Mouse (Mus musculus) hindbrain, embryonic 14.5 days (tissue): ENCODE measurements around the gene Slc38a3. TPM values are rescaled to one million over a fixed set of nuclear protein-coding genes. Genes with fewer than 3 reads are reported as not detected.

Source experiments
- ATAC-seq: fragments of 200-750 bp; cut with Nextera tagmentation; 2 replicates; pipeline ENCODE4 v1.8.0; 2017; ENCODE audit warnings: moderate number of reproducible peaks, mild to moderate bottlenecking, moderate TSS enrichment, moderate library complexity; ENCODE audit not compliant: low FRiP score
- DNase-seq: peaks from one replicate; pipeline ENCODE4 v3.0.0-alpha.2; 2015; ENCODE audit warnings: low spot score
- H3K27ac ChIP-seq: fragments of 300-500 bp; sonication (generic); 2 replicates; pipeline ENCODE4 v1.5.1; 2014; ENCODE audit warnings: mild to moderate bottlenecking, moderate library complexity
- H3K27me3 ChIP-seq: fragments of 300-500 bp; sonication (generic); 2 replicates; pipeline ENCODE4 v1.6.1; 2014; ENCODE audit warnings: mild to moderate bottlenecking, low read length, mixed read lengths; ENCODE audit not compliant: control insufficient read depth, insufficient read depth
- H3K36me3 ChIP-seq: fragments of 300-500 bp; sonication (generic); replicated peaks from 2 replicates; pipeline ENCODE4 v1.6.1; 2014; ENCODE audit not compliant: control insufficient read depth, insufficient read depth
- H3K4me1 ChIP-seq: fragments of 300-500 bp; sonication (generic); replicated peaks from 2 replicates; pipeline ENCODE4 v1.6.1; 2014; ENCODE audit warnings: antibody characterized with exemption, low read length, mixed read lengths; ENCODE audit not compliant: control insufficient read depth, insufficient read depth
- H3K4me2 ChIP-seq: fragments of 300-500 bp; sonication (generic); replicated peaks from 2 replicates; pipeline ENCODE4 v1.6.1; 2014; ENCODE audit warnings: mild to moderate bottlenecking, moderate library complexity
- H3K4me3 ChIP-seq: fragments of 300-500 bp; sonication (generic); replicated peaks from 2 replicates; pipeline ENCODE4 v1.5.1; 2014; ENCODE audit warnings: mild to moderate bottlenecking, low read length
- H3K9ac ChIP-seq: fragments of 300-500 bp; sonication (generic); 2 replicates; pipeline ENCODE4 v1.6.1; 2014
- H3K9me3 ChIP-seq: fragments of 300-500 bp; sonication (generic); 2 replicates; pipeline ENCODE4 v1.6.1; 2016; ENCODE audit warnings: low read length; ENCODE audit not compliant: control insufficient read depth
- WGBS: fragments of 180-500 bp; shearing (Covaris S2); extraction: QIAGEN DNeasy Blood & Tissue Kit; methylation state at CpG from one replicate; pipeline ENCODE4 v1.1.7; 2014; 5-methylcytosine and 5-hydroxymethylcytosine counted together
- polyA plus RNA-seq: library from polyadenylated mRNA; unstranded; fragments of >200 nt; fragmentation: Nextera tagmentation; extraction: Ambion mirVana; gene quantifications from 2 replicates; pipeline ENCODE4 v1.2.1, GENCODE M21; 2014

Slc38a3 gene
- polyA plus RNA-seq, 1 experiment from 2014 or later: 48.3 TPM

- 0 out of 2 replicates have a peak overlapping the region, but pooled peaks have one; percentile 13 for H3K9ac ChIP-seq
- ATAC-seq (no peak), DNase-seq (no peak)
- H3K4me1 ChIP-seq: peaks cover 59% of the 10 kb centered on the region
- no peak overlapping the region for H3K4me3 ChIP-seq
- 26% methylated on average over 9 of the region's 9 CpGs for WGBS
- no peaks in the 10 kb centered on the region for H3K9me3 ChIP-seq
- peaks cover 8% of the 10 kb centered on the region for H3K36me3 ChIP-seq
- H3K27ac ChIP-seq: no peak overlapping the region
- H3K4me2 ChIP-seq: no peak overlapping the region
- H3K27me3 ChIP-seq: no peaks in the 10 kb centered on the region
Observed at GRCm38 (mm10) chr9:107696845-107697610, 27.7 kb upstream of the Slc38a3 start.

GRCm38 (mm10) chr9:107696106-107696479 lies 26.8 kb upstream of the Slc38a3 start:
- Histone ChIP-seq H3K27ac (no peak overlapping the region), H3K9me3 (no peaks in the 10 kb centered on the region), H3K4me2 (no peak overlapping the region), H3K4me3 (no peak overlapping the region), H3K9ac (no peak overlapping the region), H3K27me3 (no peaks in the 10 kb centered on the region), H3K4me1 (peaks cover 55% of the 10 kb centered on the region), H3K36me3 (peaks cover 17% of the 10 kb centered on the region)
- WGBS: 33% methylated on average over 6 of the region's 6 CpGs
- ATAC-seq: no peak
- no peak for DNase-seq

DNA sequence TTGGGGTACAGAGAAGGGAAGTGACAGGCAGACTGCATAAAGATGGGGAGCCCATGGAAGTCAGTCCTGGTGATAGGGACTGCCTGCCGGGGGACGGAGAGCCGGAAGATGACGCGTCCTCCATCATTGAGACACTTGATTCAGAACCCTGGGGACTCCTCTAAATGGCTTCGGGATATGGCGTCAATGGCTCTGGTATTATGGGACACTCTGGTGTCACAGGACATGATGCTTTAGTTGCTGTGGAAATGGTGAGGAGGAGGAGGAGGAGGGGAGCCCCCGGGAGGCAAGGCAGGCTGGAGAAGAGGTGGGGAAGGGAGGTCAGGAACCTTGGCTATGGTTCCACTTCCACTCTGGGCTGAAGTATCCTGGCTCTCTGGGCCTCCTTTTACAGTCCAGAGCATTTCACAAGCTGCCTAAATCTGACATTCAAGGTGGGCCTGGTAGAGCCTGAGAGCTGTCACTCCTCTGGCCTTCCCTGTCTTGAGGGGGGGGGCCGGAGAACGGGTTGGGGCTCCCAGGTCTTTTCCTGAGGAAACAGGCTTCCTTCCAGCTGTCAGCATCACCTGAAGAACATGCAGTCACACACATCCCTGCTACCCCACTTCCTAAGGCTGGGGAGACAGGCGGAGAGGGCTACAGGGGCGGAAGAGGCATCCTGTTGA lies 26.2 kb upstream of the Slc38a3 start:
- Histone ChIP-seq H3K36me3 (peaks cover 22% of the 10 kb centered on the region), H3K9ac (no peak overlapping the region; the same call in 1 of the 2 replicates), H3K4me3 (no peak overlapping the region), H3K9me3 (no peaks in the 10 kb centered on the region), H3K27me3 (no peaks in the 10 kb centered on the region), H3K4me2 (no peak overlapping the region), H3K4me1 (peaks cover 50% of the 10 kb centered on the region), H3K27ac (no peak overlapping the region)
- DNase-seq (no peak), ATAC-seq (no peak)
- WGBS: 65% methylated on average over 12 of the region's 12 CpGs

- H3K9ac ChIP-seq: no peak overlapping the region
- H3K27me3 ChIP-seq: no peaks in the 10 kb centered on the region
- H3K4me1 ChIP-seq: peaks cover 40% of the 10 kb centered on the region
- H3K4me2 ChIP-seq: no peak overlapping the region
- no peaks in the 10 kb centered on the region for H3K9me3 ChIP-seq
- DNase-seq (no peak), ATAC-seq (no peak)
- no peak overlapping the region for H3K27ac ChIP-seq
- H3K36me3 ChIP-seq: peaks cover 27% of the 10 kb centered on the region
- no peak overlapping the region for H3K4me3 ChIP-seq
- WGBS: 85% methylated on average over 7 of the region's 7 CpGs
Observed at GRCm38 (mm10) chr9:107694627-107695026, 25.3 kb upstream of the Slc38a3 start.

DNA sequence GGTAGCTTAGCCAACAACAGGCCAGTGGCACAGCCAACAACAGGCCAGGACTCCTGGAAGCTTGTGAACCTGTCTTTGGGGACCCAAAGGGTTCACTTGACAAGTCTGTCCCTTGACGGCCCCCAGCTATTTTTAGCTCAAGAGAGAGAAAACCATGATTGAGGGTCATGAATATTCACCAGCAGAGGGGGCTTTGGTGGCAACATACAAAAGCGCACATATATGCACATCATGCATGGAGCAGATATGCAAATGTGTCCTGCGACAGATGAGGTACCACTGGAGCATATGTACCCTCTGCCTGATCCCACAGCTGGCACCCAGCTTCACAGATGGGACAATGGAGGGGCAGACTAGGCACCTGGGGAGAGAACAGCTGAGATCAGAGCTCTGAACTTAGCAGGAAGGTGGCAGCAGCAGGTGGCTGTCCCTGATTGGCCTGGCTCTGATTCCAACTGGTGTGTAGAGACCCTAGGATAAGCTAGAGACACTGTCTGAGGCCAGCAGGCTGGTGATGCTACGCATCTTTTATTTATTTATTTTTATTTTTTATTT lies 24.2 kb upstream of the Slc38a3 start:
- H3K36me3 ChIP-seq: peaks cover 39% of the 10 kb centered on the region
- DNase-seq (no peak), ATAC-seq (no peak)
- WGBS: 46% methylated on average over 4 of the region's 4 CpGs
- no peak overlapping the region for H3K27ac ChIP-seq
- no peaks in the 10 kb centered on the region for H3K9me3 ChIP-seq
- H3K4me3 ChIP-seq: no peak overlapping the region
- H3K4me2 ChIP-seq: no peak overlapping the region
- H3K4me1 ChIP-seq: peaks cover 29% of the 10 kb centered on the region
- no peaks in the 10 kb centered on the region for H3K27me3 ChIP-seq
- no peak overlapping the region for H3K9ac ChIP-seq

GRCm38 (mm10) chr9:107692785-107693184 lies 23.5 kb upstream of the Slc38a3 start:
- ATAC-seq (no peak; the same call in 1 of the 2 replicates), DNase-seq (no peak)
- Histone ChIP-seq H3K36me3 (peaks cover 46% of the 10 kb centered on the region), H3K4me2 (no peak overlapping the region), H3K4me1 (peaks cover 22% of the 10 kb centered on the region), H3K27me3 (no peaks in the 10 kb centered on the region), H3K4me3 (no peak overlapping the region), H3K9ac (no peak overlapping the region), H3K27ac (no peak overlapping the region), H3K9me3 (no peaks in the 10 kb centered on the region)
- 76% methylated on average over 5 of the region's 5 CpGs for WGBS

- peaks cover 60% of the 10 kb centered on the region for H3K36me3 ChIP-seq
- ATAC-seq: no peak
- 82% methylated on average over 8 of the region's 8 CpGs for WGBS
Observed at GRCm38 (mm10) chr9:107690391-107690790, 21.1 kb upstream of the Slc38a3 start.

DNA sequence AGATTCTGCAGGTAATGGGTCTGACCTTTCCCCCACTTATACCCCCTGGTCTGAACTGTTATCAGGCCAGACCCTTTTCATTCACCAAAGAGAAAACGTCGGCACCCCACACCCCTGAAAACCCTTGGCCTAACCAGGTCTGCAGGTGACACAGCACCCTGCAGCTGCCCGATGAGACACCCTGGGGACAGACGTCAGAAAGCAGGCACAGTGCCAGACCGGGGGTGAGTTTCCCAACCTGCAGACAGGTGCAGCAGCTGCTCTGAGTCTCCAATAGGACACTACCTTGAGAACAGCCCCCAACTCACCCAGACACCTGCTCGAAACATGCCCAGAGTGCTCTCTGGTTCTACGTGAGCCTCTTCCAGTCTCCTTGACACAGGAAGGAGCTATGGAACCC lies 19.6 kb upstream of the Slc38a3 start:
- H3K27ac ChIP-seq: no peak overlapping the region
- H3K4me1 ChIP-seq: no peaks in the 10 kb centered on the region
- ATAC-seq (no peak), DNase-seq (no peak)
- H3K36me3 ChIP-seq: peaks cover 75% of the 10 kb centered on the region
- no peak overlapping the region for H3K4me2 ChIP-seq
- H3K9me3 ChIP-seq: no peaks in the 10 kb centered on the region
- H3K9ac ChIP-seq: no peak overlapping the region
- WGBS: 86% methylated on average over 7 of the region's 7 CpGs
- no peaks in the 10 kb centered on the region for H3K27me3 ChIP-seq
- no peak overlapping the region for H3K4me3 ChIP-seq

More at GRCm38 (mm10) chr9:107690391-107690790, 21.1 kb upstream of the Slc38a3 start:
- no peak overlapping the region for H3K4me3 ChIP-seq
- no peak overlapping the region for H3K9ac ChIP-seq
- no peaks in the 10 kb centered on the region for H3K27me3 ChIP-seq
- no peaks in the 10 kb centered on the region for H3K9me3 ChIP-seq
- no peak for DNase-seq
- no peak overlapping the region for H3K4me2 ChIP-seq
- no peaks in the 10 kb centered on the region for H3K4me1 ChIP-seq
- H3K27ac ChIP-seq: no peak overlapping the region

DNA sequence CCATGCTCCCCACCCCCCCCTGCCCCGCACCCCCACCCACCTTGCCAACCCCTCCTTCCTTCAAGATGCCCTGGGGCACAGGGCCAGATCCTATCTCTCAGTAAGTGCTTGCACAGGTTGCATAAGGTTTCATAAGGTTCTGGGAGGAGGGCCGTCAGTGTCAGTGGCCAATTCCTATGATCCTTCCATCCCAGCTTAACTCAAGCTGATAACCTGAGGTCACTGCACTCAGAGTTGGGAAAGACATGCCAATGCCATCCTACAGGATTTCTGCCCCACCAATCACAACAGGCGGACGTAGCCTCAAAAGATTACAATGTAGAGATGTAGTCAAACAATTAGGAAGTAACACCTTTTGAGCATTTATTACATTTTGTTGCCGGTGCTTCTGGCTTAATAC lies 19.1 kb upstream of the Slc38a3 start:
- H3K36me3 ChIP-seq: peaks cover 80% of the 10 kb centered on the region
- H3K27ac ChIP-seq: no peak overlapping the region
- ATAC-seq: no peak
- no peak overlapping the region for H3K9ac ChIP-seq
- no peak overlapping the region for H3K4me2 ChIP-seq
- DNase-seq: no peak
- WGBS: 89% methylated on average over 5 of the region's 5 CpGs
- H3K4me3 ChIP-seq: no peak overlapping the region
- H3K9me3 ChIP-seq: no peaks in the 10 kb centered on the region
- no peaks in the 10 kb centered on the region for H3K4me1 ChIP-seq
- no peaks in the 10 kb centered on the region for H3K27me3 ChIP-seq
